Mouse (Mus musculus) testis, adult 2 months (tissue): ENCODE results near the gene Cntnap5a.

Source experiments
- CTCF ChIP-seq: fragments of 200-500 bp; IDR thresholded peaks from 2 replicates; pipeline ENCODE4 v1.5.1; 2012; ENCODE audit warnings: low read depth, mild to moderate bottlenecking, inconsistent platforms, low read length, moderate library complexity; ENCODE audit not compliant: control insufficient read depth, insufficient read depth, insufficient replicate concordance
- POLR2A ChIP-seq: fragments of 200-500 bp; IDR thresholded peaks from 2 replicates; pipeline ENCODE4 v1.6.1; 2012; ENCODE audit warnings: low read depth, mild to moderate bottlenecking, inconsistent platforms, low read length, moderate library complexity; ENCODE audit not compliant: control insufficient read depth

- TF ChIP-seq POLR2A (no peak), CTCF (no peak)
Measured at GRCm38 (mm10) chr1:115646921-115647320, 37.6 kb upstream of the Cntnap5a start.
